Mouse (Mus musculus): Measurements from ENCODE around the gene Hcrt.

DNA sequence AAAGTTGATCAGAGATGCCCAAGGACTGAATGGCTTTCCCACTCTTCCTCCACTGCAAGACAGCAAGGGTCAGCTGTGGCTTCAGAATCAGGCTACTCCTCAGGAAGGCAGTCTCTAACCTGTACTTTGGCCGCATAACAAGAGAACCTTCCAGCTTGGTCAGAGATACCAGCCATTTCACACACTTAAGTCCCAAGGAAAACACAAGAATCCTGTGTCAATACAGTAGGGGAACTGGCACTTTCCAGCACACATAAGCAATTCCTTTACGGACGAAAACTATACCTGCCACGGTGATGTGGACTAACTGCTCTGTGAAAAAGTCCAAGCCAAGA, 26.0 kb downstream of the Hcrt start:
- TF ChIP-seq CTCF (IDR thresholded peaks at IDR 0.05; ENCODE audit: low read depth) = no peak
- no peak for TF ChIP-seq EP300 (IDR thresholded peaks at IDR 0.05; ENCODE audit: low read depth)
